Mouse (Mus musculus): ENCODE results near the gene Ift122.

Gene Ift122

DNA sequence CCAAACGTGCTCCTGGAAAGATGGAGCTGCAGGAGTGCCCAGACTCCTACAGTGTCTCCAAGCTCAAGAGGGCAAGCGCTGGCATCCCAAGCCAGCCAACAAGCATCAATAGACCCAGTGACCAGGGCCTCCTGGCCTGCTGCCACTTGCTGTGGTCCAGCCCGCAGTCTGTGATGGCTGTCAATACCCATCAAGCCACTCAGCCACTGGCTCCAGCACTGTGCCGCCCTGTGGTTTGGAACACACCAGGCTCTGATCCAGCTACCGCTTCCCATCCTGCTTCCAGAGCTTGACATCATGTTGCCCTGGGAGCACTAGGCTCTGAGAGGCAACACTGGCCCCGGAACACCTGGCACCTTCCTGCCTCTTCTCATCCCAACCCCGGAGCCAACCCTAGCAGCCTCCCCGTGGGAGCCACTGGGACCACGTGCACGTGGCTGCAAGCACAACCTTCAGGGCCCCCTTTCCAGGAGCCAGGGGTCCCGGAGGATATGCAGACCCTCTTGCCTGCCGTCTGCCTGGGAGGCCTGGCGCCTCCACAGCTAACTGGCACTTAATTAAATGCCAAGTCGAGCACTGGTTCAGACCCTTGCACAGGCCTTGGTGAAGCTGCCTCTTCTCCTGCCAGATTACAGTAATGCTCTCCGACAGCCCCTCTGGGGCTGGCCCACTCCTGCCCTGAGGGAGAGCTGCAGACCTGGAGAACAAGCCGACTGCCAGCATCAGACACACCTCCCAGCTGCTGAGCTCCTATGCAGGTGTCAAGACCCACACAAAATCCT, 120.8 kb downstream of the Ift122 start:
- ATAC-seq (ENCODE audit: insufficient number of reproducible peaks, low FRiP score, low TSS enrichment), result no peak

DNA sequence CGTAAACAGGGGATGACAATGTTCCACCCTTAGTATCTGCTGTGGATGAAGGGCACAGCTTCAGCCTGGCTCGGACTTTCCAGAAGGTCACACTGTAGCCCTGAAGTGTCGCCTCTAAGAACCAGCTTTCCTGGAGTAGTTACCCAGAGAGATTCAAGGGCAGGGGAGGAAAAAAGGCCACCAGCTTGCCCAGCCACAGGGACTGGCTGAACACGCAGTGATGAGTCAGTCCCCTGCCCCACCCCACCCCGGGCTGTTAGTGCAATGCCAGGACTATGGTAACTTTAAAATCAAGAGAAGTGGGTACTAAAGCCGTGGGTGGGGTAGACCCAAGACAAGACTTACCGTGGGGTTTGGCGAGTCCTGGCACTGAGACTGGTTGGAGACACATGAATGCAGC, 122.3 kb downstream of the Ift122 start:
- no peak for ATAC-seq (ENCODE audit: insufficient number of reproducible peaks, low FRiP score, low TSS enrichment)
